Mouse (Mus musculus) heart, embryonic 15.5 days (tissue): ENCODE results near the gene Pvr. TPM values are rescaled to one million over a fixed set of nuclear protein-coding genes. Genes with fewer than 3 reads are reported as not detected.

Source experiments
- ATAC-seq: fragments of 200-750 bp; cut with Nextera tagmentation; replicated peaks from 2 replicates; pipeline ENCODE4 v1.8.0; 2017; ENCODE audit warnings: low read depth, moderate TSS enrichment; ENCODE audit not compliant: insufficient number of reproducible peaks, insufficient read depth, low FRiP score
- H3K27ac ChIP-seq: fragments of 300-500 bp; sonication (generic); 2 replicates; pipeline ENCODE4 v1.5.1; 2015; ENCODE audit warnings: mild to moderate bottlenecking, inconsistent platforms
- H3K27me3 ChIP-seq: fragments of 300-500 bp; sonication (generic); 2 replicates; pipeline ENCODE4 v1.6.1; 2015; ENCODE audit warnings: inconsistent platforms
- H3K36me3 ChIP-seq: fragments of 300-500 bp; sonication (generic); 2 replicates; pipeline ENCODE4 v1.6.1; 2015; ENCODE audit warnings: mild to moderate bottlenecking, inconsistent platforms
- H3K4me1 ChIP-seq: fragments of 300-500 bp; sonication (generic); replicated peaks from 2 replicates; pipeline ENCODE4 v1.6.1; 2015; ENCODE audit warnings: inconsistent platforms
- H3K4me2 ChIP-seq: fragments of 300-500 bp; sonication (generic); 2 replicates; pipeline ENCODE4 v1.6.1; 2015; ENCODE audit warnings: inconsistent platforms, mild to moderate bottlenecking, moderate library complexity
- H3K4me3 ChIP-seq: fragments of 300-500 bp; sonication (generic); 2 replicates; pipeline ENCODE4 v1.5.1; 2015; ENCODE audit warnings: mild to moderate bottlenecking, inconsistent platforms
- H3K9ac ChIP-seq: fragments of 300-500 bp; sonication (generic); 2 replicates; pipeline ENCODE4 v1.6.1; 2015; ENCODE audit warnings: mild to moderate bottlenecking, inconsistent platforms
- H3K9me3 ChIP-seq: fragments of 300-500 bp; sonication (generic); replicated peaks from 2 replicates; pipeline ENCODE4 v1.6.1; 2016; ENCODE audit warnings: inconsistent platforms
- whole genome bisulfite sequencing: fragments of 180-500 bp; shearing (Covaris S2); methylation state at CpG from one replicate; pipeline ENCODE4 v1.1.7; 2015; ENCODE audit warnings: mixed read lengths; 5-methylcytosine and 5-hydroxymethylcytosine counted together
- polyA plus RNA-seq: library from polyadenylated mRNA; unstranded; fragments of >200 nt; fragmentation: Nextera tagmentation; extraction: Ambion mirVana; gene quantifications from 2 replicates; pipeline ENCODE4 v1.2.1, GENCODE M21; 2015

Pvr gene
- polyA plus RNA-seq, 1 experiment from 2014 or later, result 15.2 TPM

- Histone ChIP-seq H3K36me3 (no peaks in the 10 kb centered on the region), H3K4me3 (no peak overlapping the region), H3K27ac (no peak overlapping the region), H3K4me2 (no peak overlapping the region), H3K9me3 (no peaks in the 10 kb centered on the region), H3K9ac (no peak overlapping the region), H3K27me3 (no peaks in the 10 kb centered on the region), H3K4me1 (peaks cover 10% of the 10 kb centered on the region)
- no peak for ATAC-seq
- 77% methylated on average over 16 of the region's 16 CpGs for WGBS
These were observed 53.1 kb downstream of the Pvr start for GRCm38 (mm10) chr7:19867751-19868399.

GRCm38 (mm10) chr7:19866490-19866889 is 54.5 kb downstream of the Pvr start:
- WGBS, result 62% methylated on average over 6 of the region's 6 CpGs
- Histone ChIP-seq H3K4me1 (peaks cover 6% of the 10 kb centered on the region), H3K4me2 (no peak overlapping the region)

DNA sequence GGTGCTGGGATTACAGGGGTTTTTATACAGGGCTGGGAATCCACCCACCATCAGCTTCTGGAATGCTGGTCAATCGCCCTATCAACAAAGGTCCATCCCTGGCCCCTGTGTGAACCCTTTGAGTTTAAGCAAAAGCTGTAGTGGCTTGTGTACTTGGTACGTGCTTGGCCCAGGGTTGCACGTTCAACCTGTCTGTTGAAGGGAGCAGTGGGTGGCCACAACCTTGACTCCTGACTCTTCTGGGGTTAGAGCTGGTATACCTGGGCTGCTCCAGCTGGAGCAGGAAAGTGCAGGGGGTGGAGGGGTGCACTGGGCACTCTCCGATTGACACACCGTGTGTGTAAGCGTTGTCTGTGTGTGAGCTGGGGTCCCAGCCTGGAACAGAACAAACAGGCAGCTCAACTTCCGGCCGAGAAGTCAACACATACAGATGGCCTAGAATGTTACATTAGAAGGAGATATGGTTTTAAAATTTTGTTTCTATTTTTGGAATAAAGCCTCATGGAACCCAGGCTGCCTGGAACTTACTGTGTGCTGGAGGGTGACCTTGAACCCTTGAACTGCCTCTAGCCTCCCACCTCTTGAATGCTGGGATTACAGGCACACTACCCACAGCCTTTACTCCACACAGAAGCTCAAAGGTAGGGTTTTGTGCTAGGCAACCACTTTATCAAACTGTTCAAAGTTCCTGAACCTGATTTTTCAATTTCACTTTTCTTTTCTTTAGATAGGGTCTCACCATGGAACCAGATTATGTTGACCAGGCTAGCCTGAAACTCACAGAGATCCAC is 55.5 kb downstream of the Pvr start:
- H3K27me3 ChIP-seq, result no peaks in the 10 kb centered on the region
- no peak overlapping the region for H3K27ac ChIP-seq
- H3K4me3 ChIP-seq, result no peak overlapping the region
- WGBS, result 64% methylated on average over 8 of the region's 8 CpGs
- H3K4me1 ChIP-seq, result no peaks in the 10 kb centered on the region; the same call in 1 of the 2 replicates
- no peak overlapping the region for H3K4me2 ChIP-seq
- no peaks in the 10 kb centered on the region for H3K36me3 ChIP-seq
- no peak for ATAC-seq
- no peaks in the 10 kb centered on the region for H3K9me3 ChIP-seq
- H3K9ac ChIP-seq, result no peak overlapping the region

More at GRCm38 (mm10) chr7:19866490-19866889, 54.5 kb downstream of the Pvr start:
- Histone ChIP-seq H3K27ac (no peak overlapping the region), H3K4me3 (no peak overlapping the region), H3K27me3 (no peaks in the 10 kb centered on the region), H3K9me3 (no peaks in the 10 kb centered on the region), H3K36me3 (no peaks in the 10 kb centered on the region), H3K9ac (no peak overlapping the region)
- no peak for ATAC-seq

DNA sequence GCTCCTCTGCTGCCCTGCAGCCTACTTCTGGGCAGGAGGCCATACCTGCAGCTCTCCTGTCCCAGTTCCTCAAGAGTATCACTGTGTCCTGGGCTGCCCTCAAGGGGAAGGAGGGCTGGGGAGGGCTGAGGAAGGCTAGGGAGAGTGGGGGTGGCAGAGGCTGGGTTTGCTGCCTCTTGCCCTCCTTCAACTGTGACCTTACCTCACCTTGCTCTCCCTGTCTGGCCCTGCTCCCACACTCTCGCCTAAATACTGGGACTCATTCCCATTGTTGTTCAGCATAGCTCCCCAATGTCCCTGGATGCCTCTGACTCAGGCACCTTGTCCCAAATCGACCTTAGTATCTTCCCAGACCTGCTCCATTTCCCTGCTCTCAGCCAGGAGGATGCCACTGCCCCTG is 56.7 kb downstream of the Pvr start:
- ATAC-seq, result no peak
- Histone ChIP-seq H3K4me2 (no peak overlapping the region), H3K27me3 (no peaks in the 10 kb centered on the region), H3K4me3 (no peak overlapping the region), H3K4me1 (no peaks in the 10 kb centered on the region; the same call in 1 of the 2 replicates), H3K36me3 (no peaks in the 10 kb centered on the region), H3K9me3 (no peaks in the 10 kb centered on the region), H3K9ac (no peak overlapping the region), H3K27ac (no peak overlapping the region)
- WGBS, result 36% methylated on average over 2 of the region's 2 CpGs

- WGBS, result 78% methylated on average over 9 of the region's 9 CpGs
- no peak for ATAC-seq
- no peaks in the 10 kb centered on the region; the same call in 1 of the 2 replicates for H3K27me3 ChIP-seq
- no peak within 1 kb of the TSS for H3K4me3 ChIP-seq
- no peaks in the 10 kb centered on the region for H3K4me1 ChIP-seq
- no peak within 1 kb of the TSS for H3K9ac ChIP-seq
- H3K27ac ChIP-seq, result no peak within 1 kb of the TSS
- no peaks in the 10 kb centered on the region for H3K36me3 ChIP-seq
- no peak within 1 kb of the TSS for H3K4me2 ChIP-seq
- no peaks in the 10 kb centered on the region for H3K9me3 ChIP-seq
These were observed 59.8 kb downstream of the Pvr start, which contains the start of gene Ceacam16 for GRCm38 (mm10) chr7:19861199-19861598. TSS of gene Ceacam16 (minus strand) at chr7:19861299.

- H3K9ac ChIP-seq, result no peak overlapping the region
- H3K4me2 ChIP-seq, result no peak overlapping the region
- no peaks in the 10 kb centered on the region for H3K9me3 ChIP-seq
- WGBS, result 58% methylated on average over 10 of the region's 10 CpGs
- no peak for ATAC-seq
- no peaks in the 10 kb centered on the region; the same call in 1 of the 2 replicates for H3K27me3 ChIP-seq
- H3K4me1 ChIP-seq, result no peaks in the 10 kb centered on the region
- H3K36me3 ChIP-seq, result no peaks in the 10 kb centered on the region
- no peak overlapping the region for H3K4me3 ChIP-seq
- no peak overlapping the region for H3K27ac ChIP-seq
These were observed 61.2 kb downstream of the Pvr start for GRCm38 (mm10) chr7:19859740-19860139.

DNA sequence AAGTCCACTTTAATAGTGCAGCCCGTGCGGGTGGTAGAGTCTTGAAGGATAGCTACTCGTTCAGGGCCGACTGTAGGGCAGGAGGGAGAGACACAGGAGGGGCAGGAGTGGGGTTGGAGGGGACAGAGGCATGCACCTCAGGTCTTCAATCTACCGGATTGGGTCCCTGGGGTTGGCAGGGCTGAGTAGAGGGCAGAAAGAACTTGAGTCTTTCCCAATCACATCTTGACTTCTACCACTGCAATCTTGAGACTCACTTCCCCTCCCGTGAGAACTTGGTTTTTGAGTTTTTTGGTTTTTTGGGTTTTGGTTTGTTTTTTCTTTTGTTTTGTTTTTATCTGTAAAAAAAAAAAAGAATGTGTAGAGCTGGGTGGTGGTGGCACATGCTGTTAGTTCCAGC is 64.7 kb downstream of the Pvr start:
- Histone ChIP-seq H3K9ac (no peak overlapping the region), H3K27me3 (peaks cover 20% of the 10 kb centered on the region), H3K27ac (no peak overlapping the region), H3K4me1 (peaks cover 6% of the 10 kb centered on the region; the same call in 1 of the 2 replicates), H3K4me2 (no peak overlapping the region), H3K4me3 (no peak overlapping the region), H3K9me3 (no peaks in the 10 kb centered on the region), H3K36me3 (no peaks in the 10 kb centered on the region)
- 78% methylated on average over 6 of the region's 6 CpGs for WGBS
- ATAC-seq, result no peak

DNA sequence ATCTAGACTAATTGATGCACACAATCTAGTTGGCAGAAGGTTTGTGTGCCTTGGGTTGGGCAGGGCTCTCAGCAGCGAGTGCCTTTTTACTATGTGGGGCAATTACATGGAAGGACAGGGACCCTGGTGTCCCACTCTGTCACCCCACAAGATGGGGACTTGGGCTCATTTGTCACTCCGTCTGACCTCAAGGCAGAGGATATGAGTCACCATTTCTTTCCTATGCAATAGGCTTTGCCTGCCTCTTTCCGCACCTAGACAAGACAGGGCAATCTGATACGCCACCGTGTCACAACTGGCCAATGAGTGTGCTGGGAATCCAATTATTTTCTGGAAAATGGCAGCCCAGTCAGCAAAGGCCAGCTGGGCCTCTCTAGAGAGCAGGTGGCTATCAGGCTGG is 65.3 kb downstream of the Pvr start:
- no peak overlapping the region for H3K9ac ChIP-seq
- H3K27me3 ChIP-seq, result peaks cover 26% of the 10 kb centered on the region
- no peaks in the 10 kb centered on the region for H3K36me3 ChIP-seq
- peaks cover 6% of the 10 kb centered on the region; the same call in 1 of the 2 replicates for H3K4me1 ChIP-seq
- H3K4me3 ChIP-seq, result no peak overlapping the region
- no peak for ATAC-seq
- H3K9me3 ChIP-seq, result no peaks in the 10 kb centered on the region
- no peak overlapping the region for H3K4me2 ChIP-seq
- WGBS, result 72% methylated on average over 5 of the region's 5 CpGs
- no peak overlapping the region for H3K27ac ChIP-seq

Other genes starting within 250 kb of the Pvr start
- 2.0 and 7.9 TPM in 2 replicates for gene Apoc2, start 243.2 kb downstream of the Pvr start, polyA plus RNA-seq
- 0.25 TPM in 1 of 2 replicates, not detected in the other for gene Gm44805, start 239.7 kb downstream of the Pvr start, polyA plus RNA-seq
- 0.34 and 2.5 TPM in 2 replicates for gene Apoc4, start 239.7 kb downstream of the Pvr start, polyA plus RNA-seq
- gene Apoc1, start 228.5 kb downstream of the Pvr start, polyA plus RNA-seq, result 12.3 and 17.0 TPM in 2 replicates
- 596 and 739 TPM in 2 replicates for gene Apoe, start 222.0 kb downstream of the Pvr start, polyA plus RNA-seq
- gene Tomm40, start 205.7 kb downstream of the Pvr start, polyA plus RNA-seq, result 142 and 164 TPM in 2 replicates
- gene Nectin2, start 170.7 kb downstream of the Pvr start, polyA plus RNA-seq, result 66.5 and 81.4 TPM in 2 replicates
- 358 and 380 TPM in 2 replicates for gene Bcam, start 150.1 kb downstream of the Pvr start, polyA plus RNA-seq
- 0.47 and 2.5 TPM in 2 replicates for gene Cblc, start 124.4 kb downstream of the Pvr start, polyA plus RNA-seq
- gene Bcl3, start 98.4 kb downstream of the Pvr start, polyA plus RNA-seq, result 2.0 and 4.7 TPM in 2 replicates
- gene Gm19345, start 69.2 kb downstream of the Pvr start, polyA plus RNA-seq, result not detected in 2 replicates
- not detected in 2 replicates for gene Ceacam16, start 59.9 kb downstream of the Pvr start, polyA plus RNA-seq
- not detected in 2 replicates for gene Ceacam19, start 33.2 kb downstream of the Pvr start, polyA plus RNA-seq
- 1.5 and 1.7 TPM in 2 replicates for gene Igsf23, start 29.6 kb upstream of the Pvr start, polyA plus RNA-seq
- gene Ceacam20, start 44.3 kb upstream of the Pvr start, polyA plus RNA-seq, result not detected in 2 replicates
- not detected in 2 replicates for gene Nlrp9b, start 70.3 kb upstream of the Pvr start, polyA plus RNA-seq
- gene Vmn1r91, start 178.5 kb upstream of the Pvr start, polyA plus RNA-seq, result not detected in 2 replicates
- gene Gm16442, start 201.4 kb upstream of the Pvr start, polyA plus RNA-seq, result not detected in 2 replicates
- gene Vmn1r93, start 217.9 kb upstream of the Pvr start, polyA plus RNA-seq, result not detected in 2 replicates
- not detected in 2 replicates for gene Vmn1r94, start 247.2 kb upstream of the Pvr start, polyA plus RNA-seq